Mouse (Mus musculus) right cerebral cortex, postnatal 4 days (tissue): ENCODE data around the gene Rgl1.

Experiments used
- DNase-seq: peaks from one replicate; pipeline ENCODE4 v3.0.0-alpha.2; 2022

Rgl1 gene

GRCm38 (mm10) chr1:152578944-152579343 lies 187.2 kb downstream of the Rgl1 start:
- DNase-seq: no peak

- no peak for DNase-seq
Observed at GRCm38 (mm10) chr1:152578108-152578721, 187.9 kb downstream of the Rgl1 start.

- no peak for DNase-seq
Observed at GRCm38 (mm10) chr1:152576614-152577144, 189.5 kb downstream of the Rgl1 start.

GRCm38 (mm10) chr1:152575096-152575495 lies 191.1 kb downstream of the Rgl1 start:
- no peak for DNase-seq

GRCm38 (mm10) chr1:152573470-152574059 lies 192.6 kb downstream of the Rgl1 start:
- no peak for DNase-seq

GRCm38 (mm10) chr1:152572755-152573469 lies 193.2 kb downstream of the Rgl1 start:
- no peak for DNase-seq

GRCm38 (mm10) chr1:152571340-152571739 lies 194.8 kb downstream of the Rgl1 start:
- no peak for DNase-seq

- DNase-seq: no peak
Observed at GRCm38 (mm10) chr1:152570681-152571080, 195.5 kb downstream of the Rgl1 start.

- DNase-seq: no peak
Observed at GRCm38 (mm10) chr1:152563282-152563681, 202.9 kb downstream of the Rgl1 start.

GRCm38 (mm10) chr1:152562877-152563276 lies 203.3 kb downstream of the Rgl1 start:
- no peak for DNase-seq

GRCm38 (mm10) chr1:152560477-152560876 lies 205.7 kb downstream of the Rgl1 start:
- DNase-seq: peak; percentile 68

- DNase-seq: no peak
Observed at GRCm38 (mm10) chr1:152556576-152557281, 209.4 kb downstream of the Rgl1 start.

GRCm38 (mm10) chr1:152555944-152556573 lies 210.1 kb downstream of the Rgl1 start:
- peak; percentile 41 for DNase-seq

- no peak for DNase-seq
Observed at GRCm38 (mm10) chr1:152553912-152554547, 212.1 kb downstream of the Rgl1 start.

GRCm38 (mm10) chr1:152550973-152551372 lies 215.2 kb downstream of the Rgl1 start:
- no peak for DNase-seq

- no peak for DNase-seq
Observed at GRCm38 (mm10) chr1:152550544-152550943, 215.6 kb downstream of the Rgl1 start.

- no peak for DNase-seq
Observed at GRCm38 (mm10) chr1:152549061-152549738, 217.0 kb downstream of the Rgl1 start.

GRCm38 (mm10) chr1:152543449-152544159 lies 222.5 kb downstream of the Rgl1 start:
- DNase-seq: no peak

GRCm38 (mm10) chr1:152542747-152543378 lies 223.3 kb downstream of the Rgl1 start:
- no peak for DNase-seq

GRCm38 (mm10) chr1:152540304-152540887 lies 225.8 kb downstream of the Rgl1 start:
- DNase-seq: no peak
